Mouse (Mus musculus): ENCODE data around the gene Grip1.
A peak's percentile ranks its signal among the peaks of the same experiment; 100 is the strongest.

Gene Grip1

GRCm38 (mm10) chr10:119453431-119454105 lies at the start of gene Grip1:
Grip1 (plus strand) TSS chr10:119453830.
- peak; percentile 29 for DNase-seq

GRCm38 (mm10) chr10:119405103-119405502 lies 48.5 kb upstream of the Grip1 start:
- no peak for DNase-seq

DNA sequence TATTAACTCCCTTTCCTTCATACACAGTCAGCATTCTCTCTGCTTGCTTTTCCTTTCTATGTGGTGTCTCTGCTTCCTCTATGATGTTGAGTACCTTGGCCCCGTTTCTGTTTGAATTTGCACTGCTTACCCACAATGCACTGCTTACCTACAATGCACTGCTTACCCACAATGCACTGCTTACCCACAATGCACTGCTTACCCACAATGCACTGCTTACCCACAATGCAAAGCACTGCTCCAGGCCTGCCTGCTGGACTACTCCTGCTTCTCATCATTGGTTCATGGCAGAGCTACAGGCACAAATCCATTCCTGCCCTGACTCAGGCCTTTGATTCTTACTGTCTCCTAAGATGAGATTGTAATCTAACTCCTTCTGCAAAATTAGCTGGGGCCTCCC lies 48.0 kb upstream of the Grip1 start:
- DNase-seq = no peak

DNA sequence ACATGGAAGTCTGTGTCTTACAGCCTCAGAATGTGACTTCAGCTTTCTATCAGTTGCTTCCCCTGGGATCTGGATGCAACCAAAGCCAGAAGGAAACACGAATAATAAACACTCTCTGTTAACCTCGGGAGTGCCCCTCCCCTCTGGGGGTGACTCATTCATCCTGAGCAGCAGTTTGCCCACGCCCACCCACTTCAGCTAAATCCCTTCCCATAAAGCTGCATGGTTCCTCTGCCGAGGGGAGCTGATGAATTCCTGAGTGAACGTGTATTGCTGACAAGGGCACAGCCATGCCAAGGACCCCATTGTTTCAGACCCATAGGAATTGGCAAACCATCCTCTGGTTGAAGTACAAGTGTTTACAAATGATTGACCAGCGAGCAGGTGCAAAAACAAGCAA lies 45.3 kb upstream of the Grip1 start:
- DNase-seq = no peak

GRCm38 (mm10) chr10:119413238-119413637 lies 40.4 kb upstream of the Grip1 start:
- no peak for DNase-seq

DNA sequence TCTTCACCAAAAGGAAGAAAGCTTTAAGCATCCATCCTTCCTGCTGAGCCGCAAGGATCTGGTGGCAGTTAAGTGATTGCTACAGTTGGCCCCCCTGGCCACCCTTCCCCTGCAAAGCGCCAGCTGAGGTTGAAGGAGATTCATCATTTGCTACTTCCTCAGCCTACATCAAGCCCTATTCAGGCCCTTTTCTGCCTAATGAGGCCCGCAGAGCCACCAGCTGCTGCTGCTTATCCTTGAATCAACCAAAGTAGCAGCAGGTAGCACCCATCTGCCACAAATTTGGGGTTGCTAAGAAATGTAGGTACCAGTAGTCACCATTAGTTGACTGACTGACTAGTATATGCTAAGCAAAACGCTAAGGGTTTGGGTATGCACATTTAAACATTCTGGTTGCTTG lies 38.5 kb upstream of the Grip1 start:
- DNase-seq = no peak

GRCm38 (mm10) chr10:119421418-119421817 lies 32.2 kb upstream of the Grip1 start:
- no peak for DNase-seq

- DNase-seq = no peak
Measured at GRCm38 (mm10) chr10:119423821-119424534, 29.7 kb upstream of the Grip1 start.

DNA sequence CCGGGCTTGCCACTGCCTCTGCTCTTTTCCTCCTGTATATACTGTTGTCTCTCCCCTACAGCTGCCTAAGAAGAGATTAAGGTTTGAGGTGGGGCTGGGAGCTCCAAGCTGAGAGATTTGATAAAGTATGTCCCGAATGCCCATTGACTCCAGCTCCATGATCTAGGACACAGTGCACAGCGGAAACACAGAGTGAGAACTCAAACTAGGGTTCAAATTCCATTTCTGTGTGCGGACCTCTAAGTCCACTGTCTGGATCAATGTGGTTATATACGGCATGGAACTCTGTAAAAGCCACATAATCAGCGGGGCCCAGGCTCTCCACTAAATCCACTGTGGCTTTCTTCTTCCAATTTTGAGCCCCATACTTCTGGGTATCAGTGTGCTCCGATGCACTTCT lies 26.0 kb upstream of the Grip1 start:
- no peak for DNase-seq

DNA sequence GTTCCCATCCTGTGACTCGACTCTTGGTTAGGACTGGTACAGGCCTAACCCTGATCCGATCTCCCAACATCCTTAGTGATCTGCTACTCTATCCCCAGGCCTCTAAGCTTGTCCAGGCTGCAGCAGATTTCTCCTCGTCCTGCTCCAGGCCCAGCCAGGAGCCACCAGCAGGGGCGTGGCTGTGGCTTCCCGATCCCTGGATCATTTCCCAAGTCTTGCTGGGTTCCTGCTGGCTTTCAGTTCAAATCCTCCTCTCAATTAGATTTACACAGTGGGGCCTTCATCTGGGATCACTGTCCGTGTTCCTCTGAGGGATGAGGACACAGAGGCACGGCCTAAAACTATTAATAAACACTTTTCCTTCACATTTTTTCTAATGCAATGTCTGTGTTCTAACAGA lies 25.5 kb upstream of the Grip1 start:
- no peak for DNase-seq

DNA sequence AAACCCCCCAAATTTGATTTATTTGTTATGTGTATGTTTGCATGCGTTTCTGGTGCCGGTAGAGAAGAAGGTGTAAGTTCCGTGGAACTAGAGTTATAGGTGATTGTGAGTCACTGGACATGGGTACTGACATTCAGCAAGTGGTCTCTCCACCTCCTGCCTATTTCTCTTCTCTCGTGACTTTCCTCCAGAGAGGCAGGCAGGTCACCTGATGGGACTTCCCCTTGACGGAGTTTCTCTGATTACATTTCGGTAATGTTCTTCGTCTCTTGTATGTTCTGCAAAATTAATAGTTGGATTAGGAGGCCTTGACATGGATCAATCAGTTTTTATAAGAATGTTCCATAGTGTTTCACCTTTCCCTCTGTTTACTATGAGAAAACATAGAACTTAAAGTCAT lies 23.4 kb upstream of the Grip1 start:
- no peak for DNase-seq

DNA sequence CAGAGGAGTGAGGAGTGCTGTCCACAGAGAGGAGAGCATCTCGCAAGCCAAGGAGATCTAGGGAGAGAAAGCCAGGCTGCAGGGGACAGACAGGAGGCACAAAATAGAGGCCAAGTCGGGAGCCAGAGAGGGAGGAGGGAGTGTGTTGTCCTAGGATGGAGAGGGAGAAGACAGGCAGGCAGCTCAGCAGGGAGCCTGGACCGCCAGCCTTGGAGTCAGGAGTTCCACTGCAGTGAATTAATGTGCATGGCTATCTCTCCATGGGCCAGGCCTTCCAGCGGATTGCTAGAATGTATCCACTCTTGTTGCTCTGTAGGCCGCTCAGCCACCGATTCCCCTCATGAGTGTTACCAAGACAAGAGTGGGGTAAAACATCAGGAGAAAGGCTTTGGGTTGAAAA lies 21.8 kb upstream of the Grip1 start:
- DNase-seq = no peak

GRCm38 (mm10) chr10:119435818-119436217 lies 17.8 kb upstream of the Grip1 start:
- no peak for DNase-seq

GRCm38 (mm10) chr10:119437319-119437718 lies 16.3 kb upstream of the Grip1 start:
- DNase-seq = no peak

DNA sequence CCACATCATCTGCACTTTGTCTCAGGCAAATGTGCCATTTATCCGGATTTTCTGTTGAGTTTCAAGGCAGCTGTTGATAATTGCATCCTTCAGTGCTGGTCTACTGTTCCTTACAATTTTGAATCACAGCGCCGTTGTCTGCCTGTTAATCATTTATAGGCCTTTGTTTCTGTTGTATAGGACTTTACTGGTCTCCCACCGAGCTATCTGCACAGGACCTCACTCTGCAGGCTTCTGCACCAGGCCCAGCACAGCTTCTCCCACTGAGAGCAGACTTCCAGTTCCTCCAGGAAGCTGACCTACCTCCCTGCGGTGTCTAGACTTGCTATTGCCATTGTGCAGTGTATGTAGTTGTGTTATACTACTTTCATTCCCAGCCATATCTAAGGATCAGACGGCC lies 11.9 kb upstream of the Grip1 start:
- no peak for DNase-seq

DNA sequence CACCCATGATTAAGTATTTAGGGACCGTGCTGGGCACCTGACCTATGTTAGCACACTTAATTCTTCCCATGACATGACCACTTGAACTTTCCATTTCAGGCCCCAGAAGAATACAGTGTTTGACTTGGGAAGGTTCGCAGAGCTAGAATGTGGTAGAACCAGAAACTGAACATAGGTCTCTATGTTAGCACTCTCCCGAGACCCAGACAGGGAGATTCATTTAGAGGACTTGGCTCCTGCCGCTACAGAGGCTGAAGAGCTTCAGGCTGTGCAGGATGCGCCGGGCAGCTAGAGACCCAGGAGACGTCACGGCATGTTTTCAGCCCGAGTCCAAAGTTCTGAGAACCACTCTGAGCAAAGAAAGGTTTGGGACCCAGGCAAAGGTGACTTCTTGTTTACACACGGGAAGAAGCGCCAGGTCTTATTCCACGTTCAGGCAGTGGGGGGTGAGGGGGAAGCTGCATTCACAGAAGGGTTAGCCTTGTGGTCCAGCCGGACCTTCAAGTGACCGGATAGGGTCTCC lies 6.2 kb upstream of the Grip1 start:
- no peak for DNase-seq

GRCm38 (mm10) chr10:119447930-119448329 lies 5.7 kb upstream of the Grip1 start:
- no peak for DNase-seq

DNA sequence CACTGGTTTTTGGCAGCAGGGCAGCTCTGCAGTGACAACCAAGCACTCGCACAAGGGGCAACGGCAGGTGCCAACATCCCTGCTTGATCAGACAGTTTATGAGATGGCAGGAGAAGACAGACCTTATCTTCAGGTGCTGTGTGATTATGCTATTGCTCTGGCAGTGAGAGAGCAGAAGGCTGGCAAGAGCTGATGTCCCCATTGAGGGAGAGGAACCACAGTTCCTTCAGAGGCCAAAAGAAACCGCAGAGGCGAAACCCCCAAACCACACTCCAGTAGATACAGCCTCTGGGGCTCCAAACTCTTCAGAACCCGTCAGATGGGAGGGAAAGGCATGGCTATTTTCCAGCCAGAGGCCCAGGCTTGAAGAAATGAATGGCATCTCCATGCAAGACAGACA lies 932 bp upstream of the Grip1 start:
- DNase-seq = no peak

DNA sequence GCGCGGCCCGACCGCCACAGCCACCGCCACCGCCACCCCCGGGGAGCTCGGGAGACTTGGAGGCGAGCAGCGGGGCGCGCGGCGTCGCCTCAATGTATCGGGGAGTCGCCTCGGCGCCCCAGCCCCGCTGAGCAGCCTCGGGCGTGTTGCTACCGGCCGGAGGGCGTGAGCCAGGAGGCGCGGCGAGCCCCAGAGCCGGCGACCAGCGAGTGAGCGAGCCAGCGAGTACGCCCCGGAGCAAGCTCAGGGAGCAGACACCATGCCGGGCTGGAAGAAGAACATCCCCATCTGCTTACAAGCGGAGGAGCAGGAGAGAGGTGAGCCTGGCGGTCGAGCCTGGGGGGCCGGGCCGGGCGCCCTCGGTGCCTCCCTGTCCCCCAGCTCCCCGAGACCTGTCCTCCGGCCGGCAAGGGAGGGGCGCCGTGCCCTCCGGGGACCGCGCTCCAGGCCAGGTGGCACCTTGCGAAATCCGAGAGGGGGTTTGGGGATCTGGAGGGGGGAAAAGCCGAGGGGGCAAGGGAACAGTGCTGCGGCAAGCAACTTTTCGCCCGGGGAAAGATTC lies 557 bp downstream of the Grip1 start:
- DNase-seq = no peak

GRCm38 (mm10) chr10:119454668-119455542 lies 1.3 kb downstream of the Grip1 start:
- no peak for DNase-seq

DNA sequence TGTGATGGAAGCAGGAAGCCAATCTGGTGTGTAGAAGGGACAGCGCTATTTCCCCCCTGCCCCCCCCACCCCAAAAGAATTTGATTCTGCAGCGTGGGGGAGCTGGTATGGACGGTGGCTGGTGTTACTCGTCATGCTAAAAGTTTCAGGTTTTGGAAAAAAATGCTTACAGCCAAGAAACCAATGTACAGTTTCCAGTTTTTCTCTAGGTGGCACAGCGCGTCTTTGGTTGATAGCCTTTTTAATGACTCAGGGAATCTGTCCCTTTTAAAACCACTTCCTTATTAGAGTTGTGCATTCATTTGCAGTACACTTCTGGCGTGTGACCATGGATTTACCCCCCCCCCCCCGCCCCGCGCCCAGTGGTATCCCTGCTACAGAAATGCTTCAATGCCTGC lies 1.9 kb downstream of the Grip1 start:
- no peak for DNase-seq

- no peak for DNase-seq
Measured at GRCm38 (mm10) chr10:119457121-119457520, 3.5 kb downstream of the Grip1 start.

DNA sequence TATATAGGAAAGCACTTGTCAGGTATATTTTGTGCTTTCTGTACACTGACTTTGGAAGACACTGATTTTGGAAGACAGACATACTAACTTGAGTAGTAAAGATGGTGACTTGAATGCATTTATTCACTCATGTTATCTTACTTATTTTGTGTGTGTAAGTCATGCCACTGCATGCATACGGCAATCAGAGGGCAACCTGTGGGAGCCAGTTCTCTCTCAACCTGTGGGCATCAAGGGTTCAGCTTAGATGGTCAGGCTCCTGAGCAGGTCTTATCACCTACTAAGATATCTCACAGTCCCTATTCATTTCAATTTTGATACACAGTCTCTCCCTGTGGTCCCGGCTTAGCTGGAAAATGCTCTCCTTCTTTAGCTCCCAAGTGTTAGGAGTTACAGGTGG lies 5.4 kb downstream of the Grip1 start:
- no peak for DNase-seq
